Comparison of ENCODE assay signal across 11 mouse cellular contexts in the genomic region with DNA sequence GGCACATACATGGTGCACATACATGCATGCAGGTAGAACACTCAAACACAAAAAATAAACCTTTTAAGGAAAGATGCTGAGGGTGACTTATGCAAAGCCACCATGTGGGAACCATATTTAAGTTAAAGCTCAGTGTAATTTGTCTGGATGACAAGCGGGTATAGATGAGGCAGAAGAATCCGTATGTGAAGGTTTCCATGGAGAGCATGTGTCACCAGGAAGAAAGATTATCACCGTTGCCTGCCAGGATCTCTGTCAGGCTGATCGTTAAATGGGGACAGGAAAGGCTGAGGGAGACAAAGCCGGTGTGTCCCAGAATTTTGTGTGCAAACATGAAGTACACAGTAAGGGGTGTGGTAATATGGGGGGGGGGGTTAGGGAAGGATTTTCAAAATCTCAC. TPM values are rescaled to one million over a fixed set of nuclear protein-coding genes. Genes with fewer than 3 reads are reported as not detected.
A peak's percentile ranks its signal among the peaks of the same experiment; 100 is the strongest.
DNase-seq lines count a peak whose midpoint lies in the region; ATAC-seq lines count a peak whose summit lies in the region.
"Had no signal": no experiment of that assay in that cellular context is flagged by ENCODE, and none has a peak within 500 bp of the region (broad histone marks: within the 10 kb centered on the region; RNA-seq: fewer than 3 reads in every experiment).

No protein-coding gene starts in this region.

- H3K9ac ChIP-seq in forebrain, embryonic 15.5 days (replicated peaks) = no peak overlapping the region
- H3K9ac ChIP-seq in forebrain, embryonic 12.5 days = no peak overlapping the region
- H3K9ac ChIP-seq in midbrain, embryonic 12.5 days (replicated peaks) = no peak overlapping the region
- H3K9ac ChIP-seq in midbrain, embryonic 14.5 days (replicated peaks; ENCODE audit: low read length) = no peak overlapping the region
- H3K9ac ChIP-seq: liver, postnatal 0 days had no signal

- no peak overlapping the region for H3K4me3 ChIP-seq in forebrain, embryonic 15.5 days
- H3K4me3 ChIP-seq in forebrain, embryonic 12.5 days (replicated peaks) = no peak overlapping the region
- no peak overlapping the region for H3K4me3 ChIP-seq in midbrain, embryonic 12.5 days
- no peak overlapping the region for H3K4me3 ChIP-seq in midbrain, embryonic 10.5 days
- H3K4me3 ChIP-seq in midbrain, embryonic 14.5 days (replicated peaks; ENCODE audit: low read depth, low read length) = no peak overlapping the region
- H3K4me3 ChIP-seq: megakaryocyte, embryonic 14.5 days had no signal

- ATAC-seq in forebrain, embryonic 15.5 days (replicated peaks) = peak; percentile 47
- no peak for ATAC-seq in forebrain, embryonic 12.5 days (ENCODE audit: low FRiP score)
- ATAC-seq in midbrain, embryonic 12.5 days (ENCODE audit: low FRiP score, low read depth) = 0 out of 2 replicates have a peak, but pooled peaks have one; percentile 5
- peak; percentile 7; the same call in 1 of the 2 replicates for ATAC-seq in midbrain, embryonic 14.5 days (ENCODE audit: low FRiP score, low TSS enrichment)
- ATAC-seq in inflammation-experienced regulatory T-cells, adult 6 months = no peak

- 0 out of 2 replicates have a peak, but pooled peaks cover 13% of the 10 kb centered on the region for H3K4me1 ChIP-seq in forebrain, embryonic 15.5 days
- H3K4me1 ChIP-seq in forebrain, embryonic 12.5 days = peaks cover 8% of the 10 kb centered on the region; the same call in 1 of the 2 replicates
- H3K4me1 ChIP-seq in midbrain, embryonic 12.5 days = peaks cover 5% of the 10 kb centered on the region; the same call in 1 of the 2 replicates
- peaks cover 13% of the 10 kb centered on the region for H3K4me1 ChIP-seq in midbrain, embryonic 10.5 days
- H3K4me1 ChIP-seq in midbrain, embryonic 14.5 days (ENCODE audit: control insufficient read depth, insufficient read depth, low read length) = peaks cover 8% of the 10 kb centered on the region; the same call in 1 of the 2 replicates

- WGBS in forebrain, embryonic 15.5 days = 47% methylated on average over 5 of the region's 5 CpGs
- 77% methylated on average over 5 of the region's 5 CpGs for WGBS in forebrain, embryonic 12.5 days
- WGBS in midbrain, embryonic 12.5 days = 76% methylated on average over 5 of the region's 5 CpGs
- WGBS in midbrain, embryonic 10.5 days = 80% methylated on average over 5 of the region's 5 CpGs
- 66% methylated on average over 5 of the region's 5 CpGs for WGBS in midbrain, embryonic 14.5 days

- DNase-seq in midbrain, embryonic 10.5 days (ENCODE audit: low spot score) = no peak
- no peak for DNase-seq in midbrain, embryonic 14.5 days
- DNase-seq in thymus, postnatal 4 days = no peak
- DNase-seq in testis, postnatal 10 days (ENCODE audit: low spot score) = no peak

- H3K36me3 ChIP-seq in forebrain, embryonic 15.5 days = no peaks in the 10 kb centered on the region
- no peaks in the 10 kb centered on the region for H3K36me3 ChIP-seq in forebrain, embryonic 12.5 days (replicated peaks)
- H3K36me3 ChIP-seq in midbrain, embryonic 12.5 days = no peaks in the 10 kb centered on the region
- H3K36me3 ChIP-seq in midbrain, embryonic 10.5 days = no peaks in the 10 kb centered on the region
- no peaks in the 10 kb centered on the region for H3K36me3 ChIP-seq in midbrain, embryonic 14.5 days (ENCODE audit: control insufficient read depth, insufficient read depth, low read length)

- H3K9me3 ChIP-seq in forebrain, embryonic 15.5 days = no peaks in the 10 kb centered on the region
- no peaks in the 10 kb centered on the region for H3K9me3 ChIP-seq in forebrain, embryonic 12.5 days
- H3K9me3 ChIP-seq in midbrain, embryonic 12.5 days = no peaks in the 10 kb centered on the region
- H3K9me3 ChIP-seq in midbrain, embryonic 10.5 days (replicated peaks) = no peaks in the 10 kb centered on the region
- H3K9me3 ChIP-seq in midbrain, embryonic 14.5 days (ENCODE audit: control insufficient read depth, low read length) = no peaks in the 10 kb centered on the region
- H3K9me3 ChIP-seq: megakaryocyte, embryonic 14.5 days had no signal

- no peak overlapping the region for H3K4me2 ChIP-seq in forebrain, embryonic 15.5 days (replicated peaks)
- H3K4me2 ChIP-seq in forebrain, embryonic 12.5 days = no peak overlapping the region
- no peak overlapping the region for H3K4me2 ChIP-seq in midbrain, embryonic 12.5 days (replicated peaks)
- no peak overlapping the region for H3K4me2 ChIP-seq in midbrain, embryonic 14.5 days (ENCODE audit: low read length)

- no peaks in the 10 kb centered on the region for H3K27me3 ChIP-seq in forebrain, embryonic 15.5 days
- H3K27me3 ChIP-seq in forebrain, embryonic 12.5 days = 0 out of 2 replicates have a peak, but pooled peaks cover 4% of the 10 kb centered on the region
- peaks cover 65% of the 10 kb centered on the region for H3K27me3 ChIP-seq in midbrain, embryonic 12.5 days
- H3K27me3 ChIP-seq in midbrain, embryonic 10.5 days (ENCODE audit: low read depth, poor library complexity, severe bottlenecking) = peaks cover 90% of the 10 kb centered on the region
- no peaks in the 10 kb centered on the region for H3K27me3 ChIP-seq in midbrain, embryonic 14.5 days (ENCODE audit: control insufficient read depth, insufficient read depth, low read length)

- H3K27ac ChIP-seq in forebrain, embryonic 15.5 days (replicated peaks) = no peak overlapping the region
- H3K27ac ChIP-seq in forebrain, embryonic 12.5 days = no peak overlapping the region
- no peak overlapping the region for H3K27ac ChIP-seq in midbrain, embryonic 12.5 days (replicated peaks)
- no peak overlapping the region for H3K27ac ChIP-seq in midbrain, embryonic 10.5 days (replicated peaks)
- H3K27ac ChIP-seq in midbrain, embryonic 14.5 days (replicated peaks; ENCODE audit: low read depth, low read length) = no peak overlapping the region
- H3K27ac ChIP-seq: stomach, postnatal 0 days had no signal

RNA-seq across cellular contexts. Expression of a gene that starts 32.5 kb away (rescaled TPM):
- 24.2 and 25.5 TPM in 2 replicates for polyA plus RNA-seq in forebrain, embryonic 15.5 days (2015; fragmentation: Nextera tagmentation; extraction: Ambion mirVana)
- 20.2 and 24.7 TPM in 2 replicates for polyA plus RNA-seq in forebrain, embryonic 12.5 days (2016; fragmentation: Nextera tagmentation; extraction: Ambion mirVana)
- polyA plus RNA-seq in midbrain, embryonic 12.5 days (2016; fragmentation: Nextera tagmentation; extraction: Ambion mirVana) = 28.0 and 36.3 TPM in 2 replicates
- 19.8 and 20.5 TPM in 2 replicates for polyA plus RNA-seq in midbrain, embryonic 10.5 days (2016; fragmentation: Nextera tagmentation; extraction: Ambion mirVana)
- 23.2 and 27.9 TPM in 2 replicates for polyA plus RNA-seq in midbrain, embryonic 14.5 days (2014; fragmentation: Nextera tagmentation; extraction: Ambion mirVana)
- not detected for polyA plus RNA-seq in inflammation-experienced regulatory T-cells, adult 6 months (2017; shearing (Covaris generic))

RNA-seq across cellular contexts. Expression of a gene that starts 39.6 kb away (rescaled TPM):
- polyA plus RNA-seq in forebrain, embryonic 15.5 days (2015; fragmentation: Nextera tagmentation; extraction: Ambion mirVana) = 65.5 and 69.8 TPM in 2 replicates
- polyA plus RNA-seq in forebrain, embryonic 12.5 days (2016; fragmentation: Nextera tagmentation; extraction: Ambion mirVana) = 42.5 and 43.6 TPM in 2 replicates
- polyA plus RNA-seq in midbrain, embryonic 12.5 days (2016; fragmentation: Nextera tagmentation; extraction: Ambion mirVana) = 48.5 and 51.1 TPM in 2 replicates
- polyA plus RNA-seq in midbrain, embryonic 10.5 days (2016; fragmentation: Nextera tagmentation; extraction: Ambion mirVana) = 34.2 and 41.7 TPM in 2 replicates
- 90.6 and 91.4 TPM in 2 replicates for polyA plus RNA-seq in midbrain, embryonic 14.5 days (2014; fragmentation: Nextera tagmentation; extraction: Ambion mirVana)
- 10 to 100 TPM; 15.4 to 23.7 (median 22.3) TPM for polyA plus RNA-seq in inflammation-experienced regulatory T-cells, adult 6 months (2017; shearing (Covaris generic))

Comparison
In these comparisons a context has a peak if more than half of its experiments do, and no peak if none do; other contexts are left out.
1. ATAC-seq: peak in forebrain, embryonic 15.5 days (single experiment), midbrain, embryonic 12.5 days (single experiment) and midbrain, embryonic 14.5 days (single experiment); none in forebrain, embryonic 12.5 days (single experiment) and inflammation-experienced regulatory T-cells, adult 6 months (single experiment).
2. RNA of a gene that starts 32.5 kb away (polyA plus RNA-seq): 28.0 to 36.3 TPM in midbrain, embryonic 12.5 days, 23.2 to 27.9 TPM in midbrain, embryonic 14.5 days, 20.2 to 24.7 TPM in forebrain, embryonic 12.5 days, 24.2 to 25.5 TPM in forebrain, embryonic 15.5 days and 19.8 to 20.5 TPM in midbrain, embryonic 10.5 days; not detected in inflammation-experienced regulatory T-cells, adult 6 months; every median in the first group is over 10 times any median in the second.